Mouse (Mus musculus) thymus, postnatal 14 days (tissue): ENCODE results near the gene Dmbx1.
A peak's percentile ranks its signal among the peaks of the same experiment; 100 is the strongest.

Experiments
- DNase-seq: peaks from one replicate; pipeline ENCODE4 v3.0.0; 2021

The Dmbx1 gene

DNA sequence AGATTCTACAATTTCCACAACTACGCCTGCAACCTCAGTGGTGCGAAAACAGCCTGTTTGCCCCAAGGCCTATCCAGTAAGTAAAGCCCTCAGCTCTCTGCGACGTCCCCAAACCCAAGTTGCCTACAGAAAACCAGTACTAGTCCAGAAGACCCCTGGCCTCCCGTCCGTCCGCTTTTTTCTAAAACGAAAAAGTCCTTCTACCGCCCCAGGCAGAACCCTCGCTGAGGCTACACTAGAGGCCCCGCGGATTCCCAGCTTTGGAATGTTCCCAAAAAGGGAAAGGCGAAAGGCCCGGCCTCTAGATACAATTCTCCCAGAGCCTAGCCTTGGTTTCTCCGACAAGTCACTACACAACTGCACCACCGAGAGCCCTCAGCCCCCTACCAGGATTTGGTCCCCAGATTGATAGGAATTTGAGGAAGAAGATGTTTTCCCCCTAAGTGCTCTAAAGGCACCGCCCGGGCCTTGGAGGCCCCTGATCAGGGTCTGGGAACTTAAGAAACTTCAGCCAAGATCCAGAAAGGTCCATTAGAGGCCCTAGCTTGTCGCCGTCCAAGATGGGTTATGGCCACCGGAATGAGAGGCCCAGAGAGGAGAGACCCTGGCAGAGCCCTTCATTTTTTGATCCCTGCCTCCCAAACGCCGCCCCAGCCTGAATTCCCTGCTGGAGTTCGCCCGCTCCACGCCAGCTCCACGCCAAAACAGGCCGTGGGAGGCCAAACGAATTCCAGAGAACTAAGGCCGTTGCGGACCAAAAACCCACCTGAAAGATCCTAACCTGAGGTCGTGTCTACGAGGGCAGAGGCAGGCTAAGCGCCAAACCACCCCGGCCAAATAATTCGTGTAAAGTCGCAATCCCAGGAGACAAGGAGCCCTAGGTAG, 1.2 kb downstream of the Dmbx1 start:
- no peak for DNase-seq

DNA sequence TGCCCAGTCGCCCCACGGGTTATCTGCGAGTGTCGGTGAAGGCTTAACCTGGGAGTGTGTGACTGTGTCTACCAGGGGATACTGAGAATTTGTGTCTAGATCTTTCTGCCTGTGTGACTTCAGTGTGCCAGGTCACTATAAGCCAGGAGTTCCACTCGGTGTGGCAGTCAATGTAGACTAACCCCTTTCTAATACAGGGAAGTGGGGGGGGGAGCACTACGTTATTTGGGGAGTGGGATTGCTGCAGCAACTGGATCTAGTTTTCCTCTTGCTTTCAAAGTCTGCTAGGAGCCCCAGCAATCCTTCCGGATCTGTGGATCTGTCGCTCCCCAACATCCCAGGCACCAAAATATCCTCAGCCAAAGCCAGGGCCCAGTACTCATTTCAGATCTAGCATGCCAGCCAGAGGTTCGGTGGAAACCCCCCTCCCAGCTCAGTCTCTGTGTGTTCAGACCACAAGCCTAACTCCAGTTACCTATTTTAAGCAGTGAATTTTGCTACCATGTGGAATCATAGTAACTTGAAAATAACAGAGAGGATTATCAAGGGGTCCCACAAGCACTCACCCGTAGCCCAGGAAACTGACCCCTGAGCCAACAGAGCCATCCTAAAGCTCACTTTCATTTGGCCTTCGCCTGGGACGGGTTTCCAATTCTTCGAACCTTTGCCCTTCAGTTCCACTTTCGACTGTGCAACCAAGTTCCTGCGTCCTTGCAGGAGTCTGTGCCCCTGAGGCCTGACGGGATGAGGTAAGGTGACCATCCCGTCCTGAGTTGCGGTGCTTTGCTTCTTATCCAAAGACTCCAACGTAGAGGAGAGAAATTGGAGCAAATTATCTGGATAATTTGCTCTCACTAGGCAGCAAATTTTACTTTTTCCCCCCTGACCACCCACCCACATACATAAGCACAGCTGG, 2.4 kb downstream of the Dmbx1 start:
- no peak for DNase-seq

DNA sequence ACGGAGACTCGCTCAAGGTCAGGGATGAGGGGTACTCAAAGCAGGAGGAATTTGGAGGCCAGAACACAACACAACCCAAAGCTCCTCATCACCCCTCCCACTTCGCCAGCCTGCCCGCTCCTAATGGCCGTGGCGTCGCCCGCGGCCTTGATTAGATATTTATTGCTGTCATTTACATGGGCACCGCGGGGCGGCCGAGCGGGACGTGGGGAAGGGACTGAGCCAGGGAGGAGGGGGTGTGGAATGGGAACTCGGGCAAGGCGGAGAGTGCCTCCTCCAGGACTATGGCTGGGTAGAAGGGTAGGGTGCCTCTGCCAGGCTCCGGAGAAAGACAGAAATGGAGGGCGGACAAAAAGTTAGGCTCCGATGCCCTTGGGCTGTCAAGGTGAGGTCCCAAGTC, 3.1 kb downstream of the Dmbx1 start:
- no peak for DNase-seq

DNA sequence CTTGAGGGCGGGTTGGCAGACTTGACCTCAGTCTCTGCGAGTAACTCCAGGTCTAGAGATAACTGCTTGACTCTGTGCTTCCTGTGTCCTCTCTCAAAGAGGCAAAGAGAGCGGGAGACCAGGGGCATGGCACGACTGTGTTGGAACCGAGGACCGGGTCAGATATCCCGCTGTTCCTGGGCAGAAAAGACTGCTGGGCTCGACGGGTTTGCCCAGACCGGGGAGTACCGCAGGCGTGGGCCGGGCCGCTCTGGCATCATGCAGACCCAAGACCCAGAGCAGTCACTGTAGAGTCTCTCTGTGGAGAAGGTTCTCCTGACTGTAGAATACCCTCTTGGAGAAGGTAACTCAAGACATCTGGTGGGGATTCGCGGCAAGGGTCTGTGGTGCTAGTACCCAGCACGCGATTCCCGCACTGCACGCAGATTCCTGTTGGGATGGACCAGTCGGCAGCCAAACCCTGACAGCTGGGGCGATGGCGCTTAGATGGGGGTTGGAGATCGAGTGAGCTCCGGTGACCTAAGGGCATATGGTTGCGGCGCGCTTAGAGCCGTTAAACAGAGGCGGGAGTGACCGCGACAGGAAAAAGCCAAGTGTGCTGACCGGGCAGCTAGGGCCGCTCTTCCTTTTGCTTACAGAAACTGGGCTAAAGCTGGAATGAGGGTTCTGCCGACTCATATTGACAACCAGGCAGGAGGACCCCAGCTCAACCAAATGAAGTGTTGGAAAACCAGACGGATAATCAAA, 3.7 kb downstream of the Dmbx1 start:
- no peak for DNase-seq

DNA sequence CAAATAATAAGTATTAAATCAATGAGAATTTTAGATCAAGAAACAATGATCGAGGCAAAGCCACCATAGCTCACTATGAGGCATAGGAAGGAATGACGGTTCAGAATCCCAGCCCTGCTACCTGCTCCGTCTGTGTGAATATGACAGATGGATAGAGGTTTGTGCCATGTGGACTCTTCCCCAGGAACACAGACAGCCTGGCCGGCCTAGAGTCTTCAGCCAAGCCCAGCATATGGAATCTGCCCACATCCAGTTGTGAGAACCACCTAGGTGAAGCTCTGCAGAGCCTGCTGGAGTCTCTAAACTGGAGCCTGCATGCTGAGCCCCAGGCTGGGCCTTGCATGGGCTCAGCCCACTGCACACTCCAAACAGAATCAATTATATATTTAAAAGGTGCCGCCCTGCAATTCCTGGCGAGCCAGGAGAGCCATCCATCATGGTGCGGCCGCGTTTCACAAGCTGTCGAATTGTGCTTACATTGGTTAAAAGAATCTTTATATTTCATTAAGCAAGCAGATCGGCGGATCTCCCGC, 8.1 kb downstream of the Dmbx1 start:
- DNase-seq: no peak

DNA sequence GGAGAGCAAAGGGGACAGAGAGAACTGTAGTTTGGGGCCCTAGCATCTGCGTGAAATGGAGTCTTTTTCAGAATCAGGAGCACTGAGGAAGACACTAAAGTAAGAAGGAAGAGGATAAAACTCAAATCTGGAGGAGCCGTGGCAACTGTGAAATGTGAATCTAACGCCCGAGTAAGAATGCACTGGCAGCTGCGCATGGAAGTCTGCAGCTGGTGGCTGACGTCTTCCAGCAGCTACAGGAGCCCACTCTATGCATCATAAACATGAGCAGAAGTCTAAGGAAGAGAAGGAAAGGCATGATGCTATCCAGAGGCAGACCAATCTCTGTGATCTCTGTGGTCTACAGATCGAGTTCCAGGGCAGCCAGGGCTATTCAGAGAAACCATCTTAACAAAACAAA, 12.1 kb downstream of the Dmbx1 start:
- DNase-seq: no peak

DNA sequence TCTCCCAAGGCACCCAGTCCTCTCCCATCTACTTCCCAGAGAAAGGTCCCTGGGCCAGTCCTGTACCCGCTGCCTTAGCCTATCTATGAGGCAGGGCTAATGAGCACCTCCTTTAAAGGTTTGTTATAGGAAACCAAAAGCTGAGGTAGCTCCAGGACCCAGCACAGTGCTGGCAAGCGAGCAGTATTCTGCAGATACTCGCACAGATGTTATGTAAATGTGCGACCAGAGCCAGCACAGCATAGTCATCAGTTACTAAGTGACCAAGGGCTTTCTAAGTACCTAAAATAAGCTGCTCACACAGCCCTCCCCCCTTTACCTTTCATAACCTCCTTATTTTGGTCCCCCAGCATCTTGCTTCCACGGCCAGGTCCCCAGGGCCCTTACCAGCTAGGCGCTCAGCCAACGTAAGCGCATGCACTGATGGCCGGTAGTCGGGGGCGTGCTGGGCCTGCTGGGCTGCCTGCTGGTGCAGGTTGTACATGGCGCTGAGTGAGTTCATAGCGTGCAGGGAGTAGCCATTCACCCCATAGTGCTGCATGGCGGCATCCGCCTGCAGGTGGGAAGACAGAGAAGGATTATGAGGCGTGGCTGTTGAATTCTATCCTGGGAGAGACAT, 16.4 kb downstream of the Dmbx1 start:
- DNase-seq: no peak

DNA sequence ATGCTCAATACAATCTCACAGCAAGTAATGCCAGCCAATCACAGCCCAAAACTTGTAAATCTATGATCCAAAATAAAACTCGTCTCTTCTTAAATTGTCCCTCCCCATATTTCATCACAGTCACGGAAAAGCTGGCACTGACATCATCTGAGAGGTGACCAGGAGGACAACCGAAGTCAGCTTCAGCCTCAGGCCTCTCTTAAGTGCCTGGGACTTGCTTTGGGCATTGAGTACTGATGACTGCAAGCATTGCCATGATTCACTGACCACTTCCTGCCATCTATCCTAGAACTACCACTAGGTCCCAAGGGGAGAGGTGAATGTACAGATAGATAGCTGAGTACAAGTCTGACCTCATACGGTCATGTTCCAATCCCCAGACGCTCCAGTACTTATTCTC, 17.0 kb downstream of the Dmbx1 start:
- DNase-seq: no peak

DNA sequence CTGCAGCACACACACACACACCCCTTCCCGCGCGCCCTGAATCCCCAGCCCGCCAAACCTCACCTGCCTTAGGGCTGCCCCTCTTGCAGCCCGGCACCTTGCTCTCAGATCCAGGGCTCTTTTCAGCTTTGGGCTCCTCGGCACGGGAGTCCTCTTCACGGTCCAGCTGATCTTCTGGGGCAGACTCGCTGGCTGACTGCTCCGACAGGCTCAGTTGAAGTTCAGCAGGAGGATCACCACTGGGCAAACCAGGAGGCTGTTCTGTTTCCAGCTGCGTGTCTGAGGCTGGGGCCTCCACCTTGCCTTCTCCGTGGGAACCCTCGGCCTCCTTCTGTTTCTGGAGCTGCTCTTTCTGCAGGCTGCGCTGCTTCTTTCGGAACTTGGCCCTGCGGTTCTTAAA, 19.8 kb downstream of the Dmbx1 start:
- no peak for DNase-seq

DNA sequence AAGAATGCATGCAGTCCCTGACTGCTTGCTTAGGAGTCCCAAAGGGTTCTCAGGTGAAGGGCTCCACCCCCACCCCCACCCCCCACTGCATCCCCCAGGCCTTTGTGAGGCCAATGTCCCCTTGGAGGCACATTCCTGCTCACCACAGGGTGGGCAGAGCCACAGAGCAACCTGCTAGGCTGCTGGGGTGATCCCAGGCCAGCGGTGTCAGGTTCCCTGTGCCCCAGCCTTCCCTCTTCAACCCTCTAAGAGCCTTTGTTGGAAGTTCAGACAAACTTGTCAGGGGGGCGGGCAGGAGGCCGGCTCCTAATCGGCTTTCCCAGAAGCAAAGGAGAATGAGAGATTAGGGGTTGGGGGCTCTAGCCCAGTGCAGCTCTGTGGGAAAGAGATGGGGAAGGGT, 28.1 kb downstream of the Dmbx1 start:
- no peak for DNase-seq

DNA sequence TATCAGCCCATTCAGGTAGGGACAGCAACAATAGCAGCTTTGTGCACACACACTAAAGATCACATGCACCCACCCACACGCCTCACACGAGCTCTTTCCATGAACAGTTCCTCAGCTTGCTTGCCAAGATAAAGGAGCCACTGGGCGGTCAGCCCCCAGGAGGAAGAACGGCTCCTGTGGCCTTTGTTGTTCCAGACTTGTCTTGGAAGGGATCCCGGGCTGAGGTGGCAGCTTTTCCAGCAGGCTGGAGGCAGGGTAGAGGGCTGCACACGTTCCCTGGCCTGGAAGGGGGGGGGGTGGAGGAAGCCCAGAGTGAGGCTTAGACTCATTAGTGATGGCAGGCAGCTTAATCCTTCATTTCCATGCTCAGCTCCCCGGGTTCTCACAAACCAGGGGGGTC, 31.1 kb downstream of the Dmbx1 start:
- no peak for DNase-seq

DNA sequence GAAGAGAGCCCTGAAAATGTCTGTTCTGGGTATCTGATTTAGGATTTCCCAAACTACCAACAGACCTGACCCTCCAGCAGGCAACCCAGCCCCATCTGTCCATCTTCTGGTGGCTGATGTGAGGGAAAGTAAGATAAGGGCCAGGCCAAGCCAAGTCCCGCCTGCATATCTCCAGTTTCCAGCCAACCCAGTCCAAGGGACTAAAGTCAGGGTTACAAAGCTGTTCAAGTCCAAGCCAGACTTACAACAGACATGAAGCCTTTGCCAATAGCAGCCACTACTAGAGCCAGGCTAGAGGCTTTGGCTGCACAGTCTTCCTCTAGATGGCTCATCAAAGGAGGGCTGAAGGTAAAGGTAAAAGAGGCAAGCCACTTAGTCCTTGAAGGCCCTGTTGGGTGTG, 31.7 kb downstream of the Dmbx1 start:
- no peak for DNase-seq

DNA sequence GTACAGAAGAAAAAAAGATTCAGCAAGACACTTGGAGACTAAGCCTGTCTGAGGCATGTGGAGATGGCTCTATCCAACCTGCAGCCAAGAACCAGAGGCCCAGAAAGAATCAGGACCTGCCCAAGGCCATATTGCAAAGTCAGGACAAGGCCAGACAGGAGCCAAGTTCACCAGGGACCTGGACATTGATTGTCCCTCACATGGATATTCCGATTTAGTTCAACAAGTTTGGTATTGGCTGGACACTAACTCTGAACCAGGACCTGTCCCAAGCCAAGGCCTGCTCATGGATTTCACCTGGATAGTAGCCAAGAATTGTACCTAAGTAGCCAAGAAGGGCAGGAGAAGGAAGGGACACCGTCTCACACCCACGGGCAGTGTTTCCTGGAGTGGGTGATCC, 32.9 kb downstream of the Dmbx1 start:
- no peak for DNase-seq

DNA sequence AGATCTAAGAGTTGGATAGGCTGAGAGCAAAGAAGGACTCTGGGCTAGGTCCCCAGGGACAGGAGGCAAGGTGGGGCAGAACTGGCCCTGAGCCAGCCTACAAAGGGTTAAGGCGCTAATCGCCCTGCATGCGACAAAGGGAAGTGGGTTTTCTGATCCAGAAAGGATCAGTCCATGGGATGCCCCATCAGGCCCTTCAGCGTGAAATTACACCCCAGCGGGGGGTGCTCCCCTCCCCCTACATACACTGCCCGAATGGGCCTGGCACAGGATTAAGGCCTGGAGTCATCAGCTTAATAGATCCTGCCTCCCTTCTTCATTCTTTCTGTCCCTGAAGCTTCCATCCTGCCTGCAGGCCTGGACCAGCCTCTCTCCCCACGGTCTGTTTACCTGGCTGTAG, 34.0 kb downstream of the Dmbx1 start:
- no peak for DNase-seq

DNA sequence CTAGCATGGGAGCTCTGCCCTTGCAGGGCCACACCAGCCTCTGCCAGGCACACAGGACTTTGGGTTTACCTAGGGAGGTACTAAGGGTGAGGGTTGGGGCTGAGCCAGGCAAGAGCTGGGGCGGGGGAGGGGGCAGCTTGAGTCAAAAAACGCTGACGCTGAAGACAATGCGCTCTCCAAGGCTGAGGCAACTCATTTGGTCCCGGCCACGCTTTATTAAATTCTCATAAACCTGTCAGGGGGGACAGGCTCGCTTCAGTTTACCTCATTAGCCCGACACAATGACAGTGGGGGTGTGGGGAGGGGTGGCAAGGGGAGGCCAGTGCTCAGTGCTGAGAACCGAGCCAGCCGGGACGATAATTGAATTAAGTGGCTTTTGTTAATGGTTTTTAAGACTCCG, 35.4 kb downstream of the Dmbx1 start:
- no peak for DNase-seq

DNA sequence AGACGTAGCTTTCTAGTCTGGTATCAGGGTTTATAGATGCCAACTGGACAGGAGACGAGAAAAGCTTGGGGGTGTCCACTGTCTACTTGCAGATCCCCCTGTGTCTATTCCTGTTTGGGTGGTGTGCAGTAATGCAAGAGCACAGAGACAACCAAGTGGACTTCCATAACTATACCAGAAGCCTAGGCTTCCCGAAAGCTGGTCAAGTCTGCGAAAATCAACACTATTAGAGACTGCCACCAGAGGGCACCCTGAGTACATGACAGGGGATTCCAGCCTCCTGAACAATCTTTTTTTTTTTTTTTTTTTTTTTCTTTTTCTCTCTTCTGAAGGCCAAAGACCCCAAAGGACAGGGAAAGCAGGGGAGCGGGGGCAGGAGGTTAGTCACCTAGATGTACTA, 36.9 kb downstream of the Dmbx1 start:
- peak; percentile 71 for DNase-seq

DNA sequence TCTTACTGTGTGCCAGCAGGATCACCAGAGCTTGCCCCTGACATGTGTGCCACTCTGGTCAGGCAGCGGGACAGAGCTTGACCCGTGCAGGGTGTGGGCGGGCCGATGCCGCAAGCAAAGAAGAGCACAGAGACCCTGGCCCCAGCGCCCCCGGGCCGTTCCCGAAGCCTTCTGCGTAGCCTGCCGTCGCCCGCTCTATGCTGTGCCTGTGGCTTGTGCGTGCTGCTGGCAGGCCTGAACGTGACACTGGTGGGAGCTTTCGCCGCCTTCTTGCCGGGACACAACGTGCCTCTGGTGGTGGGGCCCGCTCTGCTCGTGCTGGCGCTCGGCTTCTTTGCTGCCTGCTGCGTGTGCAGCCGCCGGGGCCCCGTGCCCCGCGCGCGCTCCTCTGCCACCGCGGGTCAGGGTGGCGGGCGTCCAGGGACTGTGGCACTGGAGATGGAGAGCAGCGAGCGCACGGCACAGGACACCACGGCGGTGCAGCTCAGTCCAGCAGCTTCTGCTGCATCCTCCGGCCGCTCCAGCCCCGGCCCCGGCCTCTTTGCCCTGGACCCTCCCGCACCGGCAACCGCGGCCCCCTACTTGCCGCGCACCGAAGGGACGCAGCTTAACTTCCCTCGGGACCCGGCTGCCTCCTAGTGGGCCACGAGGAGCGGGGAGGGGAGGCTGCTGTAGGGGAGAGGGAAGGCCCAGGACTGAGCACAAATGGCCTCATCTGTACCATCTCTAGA, 41.7 kb downstream of the Dmbx1 start:
- DNase-seq: no peak

DNA sequence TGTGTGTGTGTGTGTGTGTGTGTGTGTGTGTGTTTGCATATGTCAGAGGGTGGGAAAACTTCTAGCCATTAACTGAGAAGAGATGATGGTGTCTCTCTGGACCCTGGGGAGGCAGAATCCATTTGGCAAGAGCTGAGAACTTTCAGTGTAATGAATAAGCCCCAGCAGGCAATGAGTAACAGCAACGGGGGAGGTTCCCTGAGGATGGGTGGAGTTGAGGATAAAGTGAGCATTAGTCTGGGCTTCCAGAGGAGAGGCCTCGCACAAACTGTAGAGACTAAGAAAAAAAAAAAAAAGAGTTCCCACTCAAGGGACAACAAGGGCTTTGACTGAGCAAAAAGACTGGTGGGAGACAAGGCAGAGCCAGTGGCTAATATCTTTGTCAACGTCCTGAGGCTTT, 45.4 kb downstream of the Dmbx1 start:
- no peak for DNase-seq

DNA sequence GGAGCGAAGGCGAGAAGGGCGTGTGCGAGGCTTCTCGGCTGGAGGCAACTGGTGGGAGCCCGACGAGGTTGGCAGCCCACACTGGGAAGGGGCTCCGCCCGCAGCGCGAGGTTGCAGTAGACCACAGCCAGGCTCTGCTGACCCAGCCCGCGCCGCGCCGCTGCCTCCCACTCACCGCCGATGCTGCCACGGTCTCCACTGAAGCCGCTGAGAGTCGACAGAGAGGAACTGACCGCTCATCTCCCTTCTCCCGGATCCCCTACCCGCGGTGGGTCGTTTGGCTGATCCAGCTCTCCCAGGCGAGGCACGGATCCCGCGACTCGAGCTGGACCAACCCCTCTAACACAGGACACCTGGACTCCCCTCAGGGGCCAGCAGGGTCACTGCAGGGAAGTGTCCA, 49.2 kb downstream of the Dmbx1 start, which contains the start of gene 6430628N08Rik:
TSS of gene 6430628N08Rik (plus strand) at position 113 of the 400 bp plus-strand sequence.
- DNase-seq: no peak

DNA sequence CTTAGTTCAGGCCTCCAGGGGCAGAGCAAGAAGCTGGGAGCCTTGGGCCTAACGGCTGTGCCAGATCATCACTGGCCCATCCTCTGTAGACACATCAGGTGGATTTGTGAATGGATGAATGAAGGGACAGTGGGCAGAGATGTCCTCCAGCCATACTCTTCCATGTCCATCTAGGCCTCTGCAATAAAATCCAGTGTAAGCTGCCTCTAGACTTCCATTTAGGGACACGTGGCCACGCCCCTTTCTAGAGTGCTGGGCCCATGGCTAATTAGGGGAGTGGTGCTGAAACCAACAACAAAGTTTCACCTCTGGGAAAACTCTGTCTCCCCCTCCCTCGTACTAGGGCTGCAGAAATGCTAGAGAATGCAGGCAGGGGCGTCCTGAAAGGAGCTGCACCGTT, 49.7 kb downstream of the Dmbx1 start:
- no peak for DNase-seq

DNA sequence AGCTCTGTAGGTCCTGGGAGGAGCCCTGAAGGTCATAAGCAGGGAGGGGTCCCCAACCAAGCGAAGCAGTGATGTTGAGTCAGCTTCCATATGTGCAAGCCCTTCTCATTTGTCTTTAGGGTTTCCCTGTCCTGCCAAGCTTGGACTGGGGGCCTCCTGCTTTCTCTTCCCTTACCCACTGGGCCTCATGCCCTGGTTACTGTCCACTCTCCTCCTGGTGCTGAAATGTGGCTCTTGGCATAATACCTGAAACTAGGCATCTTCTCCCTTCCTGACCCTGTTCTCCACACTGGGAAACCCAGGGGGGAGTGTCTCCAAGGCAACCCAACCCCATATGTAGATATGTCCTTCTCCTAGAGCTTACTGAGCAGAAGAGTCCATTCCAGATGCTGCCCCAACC, 52.9 kb downstream of the Dmbx1 start:
- no peak for DNase-seq

DNA sequence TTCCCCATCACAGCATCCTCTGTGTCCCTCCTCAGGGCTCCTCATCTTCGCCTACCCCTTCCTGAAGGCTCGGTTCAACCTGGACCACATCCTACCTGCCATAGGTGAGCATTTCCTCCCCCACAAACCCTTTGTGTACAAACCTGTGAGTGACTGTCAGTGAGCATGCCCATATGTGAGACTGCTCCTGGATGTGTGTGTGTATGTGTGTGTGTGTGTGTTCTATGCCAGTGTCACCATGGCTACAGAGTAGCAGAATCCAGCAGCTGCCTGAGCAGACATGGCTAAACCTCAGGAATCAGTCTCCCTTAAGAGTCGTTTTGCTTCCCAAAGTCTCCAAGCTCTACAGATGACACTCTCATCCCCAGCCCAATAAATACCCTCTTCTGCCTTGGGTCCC, 53.9 kb downstream of the Dmbx1 start:
- no peak for DNase-seq
